Mouse (Mus musculus) adrenal gland, postnatal 25 days (tissue): ENCODE measurements around the gene Ripply2. TPM values are rescaled to one million over a fixed set of nuclear protein-coding genes. Genes with fewer than 3 reads are reported as not detected.
A peak's percentile ranks its signal among the peaks of the same experiment; 100 is the strongest.
"Not testable (repeated sequence)": the region's sequence is repeated elsewhere in the genome, so short reads cannot be mapped to it uniquely, and the experiment has no call there.

Experiments
- DNase-seq: peaks from one replicate; pipeline ENCODE4 v3.0.0; 2021; ENCODE audit warnings: mixed read lengths
- long read RNA-seq: library from polyadenylated mRNA; stranded (forward); transcript quantifications from one replicate; pipeline ENCODE4 v2.0.0, GENCODE M21; 2021
- total RNA-seq: library from RNA; stranded (reverse); gene quantifications from 2 replicates; pipeline ENCODE4 v1.2.3, GENCODE M21; 2021

Ripply2 gene
- total RNA-seq = 1.4 TPM in 1 of 2 replicates, not detected in the other
- long read RNA-seq = 0 reads

GRCm38 (mm10) chr9:87015288-87015937 is at the start of gene Ripply2:
Gene Ripply2 (plus strand): TSS chr9:87015537.
- peak; percentile 35 for DNase-seq

DNA sequence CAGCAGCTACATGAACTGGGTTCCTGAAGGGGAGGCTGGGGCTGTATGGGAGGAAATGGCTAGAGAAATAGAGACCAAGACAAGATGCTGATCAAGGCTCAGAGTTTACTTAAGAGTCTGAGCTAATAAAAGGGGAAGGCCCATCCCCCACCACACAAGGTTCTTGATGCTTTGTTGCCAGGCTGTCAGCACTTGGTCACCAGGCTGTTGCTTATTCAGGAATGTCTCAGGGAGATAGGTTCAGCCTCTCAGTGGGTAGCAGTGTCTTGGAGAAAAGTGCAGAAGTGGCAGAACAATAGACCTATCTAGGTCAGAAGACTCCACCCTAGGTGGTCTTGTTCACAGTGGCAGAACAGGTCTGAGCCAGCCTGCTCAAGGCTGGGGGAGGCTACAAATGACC is 42.9 kb upstream of the Ripply2 start:
- DNase-seq = not testable (repeated sequence)

DNA sequence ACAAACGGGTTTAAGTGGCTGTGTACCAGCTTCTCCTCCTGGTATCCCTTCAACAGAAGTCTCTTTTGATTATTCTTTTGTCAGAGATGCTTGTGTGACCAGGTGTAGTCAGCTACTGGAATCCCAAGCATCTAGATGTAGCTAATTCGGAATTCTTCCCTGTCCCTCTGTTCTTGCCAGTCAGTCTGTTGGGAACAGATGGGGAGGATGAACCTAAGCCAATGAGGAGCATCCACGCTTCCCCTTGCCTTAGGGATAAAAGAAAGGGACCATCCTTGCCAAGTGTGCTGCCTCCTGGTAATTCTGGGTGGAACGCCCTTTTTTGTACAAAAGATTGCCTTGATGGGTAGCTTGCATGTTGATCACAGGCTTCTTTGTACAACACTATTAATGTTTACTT is 41.8 kb upstream of the Ripply2 start:
- no peak for DNase-seq

DNA sequence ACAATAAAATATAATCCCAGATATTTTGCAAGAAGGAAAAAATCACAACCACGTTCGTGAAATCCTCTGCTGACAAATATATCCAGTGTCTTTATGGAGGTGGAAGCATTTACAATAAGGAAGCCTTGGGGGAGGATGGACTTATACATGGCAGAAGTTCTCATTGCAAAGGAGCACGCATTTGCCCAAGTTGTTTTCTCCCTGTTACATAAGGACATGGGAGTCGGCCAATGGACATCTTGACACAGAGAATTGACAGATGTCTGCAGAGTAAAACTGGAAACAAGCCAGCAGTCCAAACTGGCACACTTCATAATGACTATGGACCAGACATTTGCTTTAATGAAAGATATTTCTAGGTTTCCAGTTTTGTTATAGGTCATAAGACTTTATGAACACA is 38.4 kb upstream of the Ripply2 start:
- no peak for DNase-seq

DNA sequence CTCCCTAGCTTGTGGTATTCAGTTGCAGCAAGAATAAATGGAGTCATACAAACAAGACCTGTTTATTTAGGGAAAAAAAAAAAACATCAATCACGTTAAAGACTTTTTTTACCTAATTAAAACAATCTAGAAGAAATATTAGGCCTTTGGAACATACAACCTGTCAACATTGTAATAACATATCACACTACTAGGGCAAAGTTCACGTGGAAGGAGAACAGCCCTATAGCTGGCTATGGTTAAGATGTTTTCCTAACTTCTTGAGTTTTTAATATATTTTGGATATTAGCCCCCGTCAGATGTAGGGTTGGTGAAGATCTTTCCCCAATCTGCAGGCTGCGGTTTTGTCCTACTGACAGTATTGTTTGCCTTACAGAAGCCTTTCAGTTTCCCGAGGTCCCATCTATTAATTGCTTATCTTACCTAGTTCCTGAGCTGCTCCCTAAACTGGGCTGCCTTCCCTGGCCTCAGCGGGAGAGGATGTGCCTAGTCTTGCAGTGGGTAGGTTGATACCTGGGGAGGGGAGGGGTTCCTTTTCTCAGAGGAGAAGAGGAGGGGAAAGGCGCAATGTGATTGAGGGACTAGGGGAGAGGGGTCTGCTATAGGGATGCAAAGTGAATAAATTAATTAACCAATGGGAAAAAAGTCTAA is 37.0 kb upstream of the Ripply2 start:
- no peak for DNase-seq

GRCm38 (mm10) chr9:86980048-86980447 is 35.3 kb upstream of the Ripply2 start:
- no peak for DNase-seq

- no peak for DNase-seq
These were observed 34.4 kb upstream of the Ripply2 start for GRCm38 (mm10) chr9:86980942-86981341.

DNA sequence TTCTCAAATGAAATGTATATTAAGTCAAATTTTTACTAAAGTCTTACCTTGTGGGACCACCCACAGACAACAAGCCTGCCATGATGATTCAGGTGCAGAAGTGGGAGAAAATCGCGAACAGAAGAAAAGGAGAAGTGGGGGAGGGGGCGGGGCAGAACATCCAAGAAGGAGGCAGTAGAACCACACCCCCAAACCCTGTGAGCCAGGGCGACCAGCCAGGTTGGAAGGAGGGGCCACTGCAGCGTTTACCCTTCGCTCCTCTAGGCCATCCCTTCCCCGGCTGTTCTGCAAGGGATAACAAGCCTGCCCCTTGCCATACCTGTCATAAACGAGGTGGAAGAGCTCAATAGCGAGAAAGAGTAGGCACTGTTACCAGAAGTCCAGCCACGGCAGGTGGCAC is 33.8 kb upstream of the Ripply2 start:
- no peak for DNase-seq

GRCm38 (mm10) chr9:86984583-86984982 is 30.8 kb upstream of the Ripply2 start:
- DNase-seq = no peak

- DNase-seq = no peak
These were observed 30.2 kb upstream of the Ripply2 start for GRCm38 (mm10) chr9:86985105-86985504.

DNA sequence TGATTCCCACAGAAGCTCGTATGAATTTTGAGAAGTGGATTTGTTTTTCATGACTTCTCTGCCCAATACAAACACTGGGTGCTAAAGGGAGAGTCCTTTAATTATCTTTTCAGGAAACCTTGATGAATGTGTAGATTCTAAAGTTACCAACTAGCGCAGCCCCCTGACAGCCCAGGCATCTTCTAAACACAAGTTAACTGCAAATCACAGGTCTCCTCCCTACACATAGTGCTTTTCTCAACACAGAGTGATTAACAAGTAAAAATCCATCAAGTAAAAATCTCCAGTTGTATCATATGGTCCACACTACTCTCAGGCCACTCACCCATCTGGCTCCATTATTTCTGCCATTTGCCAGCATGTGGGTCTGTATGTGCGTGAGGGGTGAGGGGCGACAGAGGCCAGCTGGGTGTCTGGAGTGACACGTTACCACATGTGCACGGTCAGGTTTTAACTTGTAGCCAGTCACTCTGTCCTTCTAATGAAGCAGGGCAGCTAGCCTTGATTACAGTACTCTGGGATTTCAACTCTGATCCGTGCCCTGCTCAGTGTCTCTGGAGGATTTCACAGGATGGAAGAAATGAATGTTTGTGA is 28.5 kb upstream of the Ripply2 start:
- no peak for DNase-seq

DNA sequence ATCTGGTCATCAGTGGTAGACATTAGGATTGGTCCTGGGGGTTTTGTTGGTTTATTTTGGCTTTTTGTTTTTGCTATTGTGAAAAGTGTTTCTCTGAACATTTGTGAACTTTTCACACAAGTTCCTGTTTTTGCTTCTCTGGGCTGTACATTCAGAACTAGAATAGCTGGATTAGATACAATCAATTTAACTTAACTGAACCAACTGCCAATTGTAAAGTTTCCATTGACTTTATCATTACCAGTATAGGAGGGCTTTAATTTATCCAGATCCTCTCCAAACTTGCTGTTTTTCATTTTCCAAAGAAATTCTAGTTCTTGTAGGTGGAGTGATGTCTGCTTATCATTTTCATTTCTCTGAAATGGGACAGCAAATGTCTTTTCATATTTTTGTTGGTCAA is 25.5 kb upstream of the Ripply2 start:
- no peak for DNase-seq

DNA sequence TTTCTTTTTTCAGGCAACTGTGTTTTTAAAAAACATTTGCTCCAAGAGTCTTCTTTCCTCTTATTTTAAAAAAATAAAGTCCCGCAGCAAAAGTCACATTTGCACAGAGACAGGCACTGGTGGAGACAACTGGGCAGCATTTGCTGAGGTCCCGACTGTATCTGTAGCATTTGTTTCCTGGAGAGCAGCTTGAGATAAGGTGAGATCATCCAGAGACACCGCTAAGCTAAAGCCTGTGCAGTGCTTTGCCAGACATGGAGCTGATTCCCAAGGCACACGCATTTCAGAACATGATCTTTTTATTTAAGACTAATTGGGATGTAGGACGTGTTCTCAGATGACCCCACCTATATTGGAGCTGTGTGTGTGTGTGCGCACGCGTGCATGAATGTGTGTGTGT is 23.6 kb upstream of the Ripply2 start:
- no peak for DNase-seq

DNA sequence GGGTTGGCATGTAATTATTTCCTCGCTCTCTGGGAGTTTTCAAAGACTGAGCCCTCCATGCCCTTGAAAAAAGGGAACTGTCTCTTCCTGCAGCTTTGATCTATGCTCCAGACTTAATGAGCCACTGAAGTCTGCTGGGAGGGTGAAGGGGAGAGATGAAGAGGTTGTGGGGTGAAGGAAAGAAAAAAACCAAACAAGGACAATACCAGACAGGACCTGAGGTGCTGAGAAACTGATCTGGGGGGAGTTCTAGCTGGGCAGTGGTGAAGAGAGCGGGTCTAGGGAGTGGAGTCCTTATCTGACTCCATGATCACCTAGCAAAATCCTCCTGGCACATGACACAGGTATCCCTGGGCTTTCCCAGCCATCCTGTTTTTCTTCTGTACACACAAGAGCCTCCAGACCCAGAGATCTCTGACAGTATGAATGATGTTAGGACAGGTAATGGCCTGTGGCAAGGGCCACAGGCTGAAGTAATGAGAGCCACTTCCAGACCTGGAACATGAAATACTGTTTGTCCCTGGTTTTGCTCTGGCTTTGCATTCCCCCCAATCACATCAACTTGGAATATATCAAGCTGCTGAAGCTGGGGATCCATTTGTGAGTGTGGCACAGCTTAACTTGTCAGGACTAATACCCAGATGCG is 18.2 kb upstream of the Ripply2 start:
- DNase-seq = no peak

GRCm38 (mm10) chr9:86999956-87000582 is 15.3 kb upstream of the Ripply2 start:
- DNase-seq = peak; percentile 31

GRCm38 (mm10) chr9:87004701-87005434 is 10.5 kb upstream of the Ripply2 start:
- no peak for DNase-seq

- no peak for DNase-seq
These were observed 9.9 kb upstream of the Ripply2 start for GRCm38 (mm10) chr9:87005435-87005779.

- DNase-seq = no peak
These were observed 6.8 kb upstream of the Ripply2 start for GRCm38 (mm10) chr9:87008507-87008906.

DNA sequence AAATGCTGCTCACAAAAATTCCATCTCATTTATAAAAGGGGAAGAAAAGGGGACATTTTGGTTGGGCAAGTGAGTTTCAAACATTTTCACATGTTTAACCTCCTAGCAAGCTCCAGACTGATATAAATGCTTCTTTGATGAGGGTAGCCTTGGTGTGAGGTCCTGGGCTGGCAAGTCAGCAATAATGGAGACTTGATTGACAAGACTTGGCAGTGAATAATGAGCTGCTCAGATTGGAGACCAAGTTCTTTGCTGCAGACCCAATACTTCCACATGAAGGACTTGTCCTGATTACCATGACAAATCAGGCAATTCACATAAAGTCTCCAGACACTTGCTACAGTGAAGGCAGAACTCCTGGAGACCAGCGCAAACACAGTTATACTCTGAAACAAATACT is 6.4 kb upstream of the Ripply2 start:
- DNase-seq = no peak

DNA sequence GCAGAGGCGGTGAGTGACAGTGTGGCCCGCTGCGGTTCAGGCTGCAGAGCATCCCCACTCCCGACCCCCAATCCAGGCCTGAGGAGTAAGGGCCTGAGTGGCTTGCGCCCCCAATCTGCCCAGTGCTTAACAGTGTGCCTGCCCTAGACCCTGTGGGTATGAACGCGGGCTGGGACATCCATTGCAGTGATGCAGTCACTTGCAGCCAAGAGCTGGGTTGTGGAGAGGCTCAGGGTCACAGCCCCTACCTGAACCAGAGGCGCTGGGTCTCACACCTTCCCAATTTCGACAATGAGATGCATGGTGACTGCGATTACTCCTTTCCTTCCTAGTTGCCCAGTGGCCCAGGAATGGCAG is 579 bp downstream of the Ripply2 start:
- DNase-seq = no peak

- peak; percentile 98 for DNase-seq
These were observed 6.6 kb downstream of the Ripply2 start, which contains the start of gene Cyb5r4 for GRCm38 (mm10) chr9:87021778-87022523. Gene Cyb5r4 (plus strand): TSS chr9:87022014.
